Mouse (Mus musculus): ENCODE measurements around the gene Unk. TPM values are rescaled to one million over a fixed set of nuclear protein-coding genes. Genes with fewer than 3 reads are reported as not detected.

Unk gene
- polyA plus RNA-seq, 1 experiment from 2014 or later, result 49.1 TPM

GRCm38 (mm10) chr11:116077446-116078204 lies 47.5 kb downstream of the Unk start, which contains the start of gene Unc13d:
Unc13d (minus strand) TSS chr11:116077961.
- peaks cover 19% of the 10 kb centered on the region for H3K4me1 ChIP-seq
- ATAC-seq (ENCODE audit: low FRiP score), result no peak
- H3K4me3 ChIP-seq, result peak within 1 kb of the TSS; percentile 24
- peaks cover 37% of the 10 kb centered on the region for H3K36me3 ChIP-seq
- H3K27me3 ChIP-seq, result no peaks in the 10 kb centered on the region
- no peaks in the 10 kb centered on the region; the same call in 1 of the 2 replicates for H3K9me3 ChIP-seq (replicated peaks)
- 67% methylated on average over 22 of the region's 22 CpGs for WGBS
- peak within 1 kb of the TSS; percentile 63 for H3K9ac ChIP-seq
- peak within 1 kb of the TSS; percentile 55 for H3K4me2 ChIP-seq (replicated peaks)
- H3K27ac ChIP-seq, result peak within 1 kb of the TSS; percentile 71

GRCm38 (mm10) chr11:116078221-116078620 lies 48.1 kb downstream of the Unk start:
- H3K4me3 ChIP-seq, result peak overlapping the region; percentile 24
- WGBS, result 11% methylated on average over 16 of the region's 16 CpGs
- peak overlapping the region; percentile 55 for H3K4me2 ChIP-seq (replicated peaks)
- ATAC-seq (ENCODE audit: low FRiP score), result peak; percentile 47
- H3K27me3 ChIP-seq, result no peaks in the 10 kb centered on the region
- peaks cover 41% of the 10 kb centered on the region for H3K36me3 ChIP-seq
- no peaks in the 10 kb centered on the region; the same call in 1 of the 2 replicates for H3K9me3 ChIP-seq (replicated peaks)
- peak overlapping the region; percentile 63 for H3K9ac ChIP-seq
- peak overlapping the region; percentile 71; the same call in 1 of the 2 replicates for H3K27ac ChIP-seq
- peaks cover 19% of the 10 kb centered on the region for H3K4me1 ChIP-seq

DNA sequence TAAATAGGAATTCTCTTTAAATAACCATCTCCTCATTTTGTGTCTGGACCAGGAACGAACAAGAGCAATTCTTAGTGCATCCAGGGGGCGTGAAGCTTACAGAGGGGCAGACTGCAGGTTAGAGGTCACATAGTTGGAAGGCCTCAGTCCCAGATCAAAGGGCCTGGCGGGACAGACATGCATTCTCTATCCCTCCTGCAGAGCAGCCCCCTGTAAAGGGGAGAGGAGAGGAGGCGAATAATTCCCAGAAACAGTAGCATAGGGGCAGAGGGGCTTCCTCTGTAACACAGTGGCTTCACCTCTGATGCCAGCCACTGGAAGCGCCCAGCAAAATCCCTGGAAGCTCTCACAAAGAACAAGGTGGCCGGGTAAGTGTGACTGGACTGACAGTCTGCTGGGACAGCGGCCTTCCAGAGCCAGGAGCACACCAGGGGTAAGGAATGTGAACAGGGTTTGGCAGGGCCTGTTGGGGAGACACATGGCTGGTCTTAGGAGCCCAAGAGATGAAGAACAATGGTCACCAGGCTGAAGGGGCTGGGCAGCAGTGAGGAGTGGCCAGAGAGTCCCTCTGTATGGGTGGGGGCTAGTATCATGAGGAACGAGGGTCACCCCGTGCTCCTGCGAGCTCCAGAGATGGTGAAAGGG lies 48.7 kb downstream of the Unk start:
- Histone ChIP-seq H3K4me2 (replicated peaks) (0 out of 2 replicates have a peak overlapping the region, but pooled peaks have one; percentile 55), H3K4me1 (peaks cover 19% of the 10 kb centered on the region), H3K4me3 (no peak overlapping the region), H3K36me3 (peaks cover 46% of the 10 kb centered on the region), H3K9me3 (replicated peaks) (no peaks in the 10 kb centered on the region; the same call in 1 of the 2 replicates), H3K27ac (peak overlapping the region; percentile 62), H3K9ac (peak overlapping the region; percentile 40; the same call in 1 of the 2 replicates), H3K27me3 (no peaks in the 10 kb centered on the region)
- 18% methylated on average over 10 of the region's 10 CpGs for WGBS
- no peak for ATAC-seq (ENCODE audit: low FRiP score)

DNA sequence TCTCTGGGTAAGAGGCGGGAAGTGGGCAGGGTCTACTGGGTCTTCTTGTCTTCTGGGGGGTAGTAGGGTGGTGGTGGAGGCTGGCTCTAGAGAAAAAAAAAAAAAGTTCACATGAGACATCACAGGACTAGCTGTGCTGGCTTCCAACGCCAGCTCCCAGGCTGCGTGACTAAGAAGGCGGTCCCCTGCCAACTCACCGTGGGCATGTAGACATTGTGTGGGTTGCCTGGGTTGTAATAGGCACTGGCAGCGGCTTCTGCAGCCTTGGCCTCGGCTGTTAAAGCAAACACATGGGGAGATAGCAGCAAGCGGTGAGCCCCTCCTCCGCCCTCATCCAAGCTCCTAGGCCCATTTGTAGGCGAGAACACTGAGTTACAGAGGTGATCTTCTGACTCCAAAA lies 49.4 kb downstream of the Unk start:
- Histone ChIP-seq H3K27me3 (no peaks in the 10 kb centered on the region), H3K4me1 (peaks cover 19% of the 10 kb centered on the region), H3K36me3 (peaks cover 52% of the 10 kb centered on the region), H3K4me3 (no peak overlapping the region), H3K9ac (no peak overlapping the region; the same call in 1 of the 2 replicates), H3K27ac (no peak overlapping the region), H3K4me2 (replicated peaks) (no peak overlapping the region), H3K9me3 (replicated peaks) (no peaks in the 10 kb centered on the region; the same call in 1 of the 2 replicates)
- ATAC-seq (ENCODE audit: low FRiP score), result no peak
- WGBS, result 72% methylated on average over 10 of the region's 10 CpGs

GRCm38 (mm10) chr11:116081081-116081480 lies 51.0 kb downstream of the Unk start:
- Histone ChIP-seq H3K4me2 (replicated peaks) (no peak overlapping the region), H3K9ac (no peak overlapping the region), H3K27ac (no peak overlapping the region), H3K36me3 (peaks cover 52% of the 10 kb centered on the region), H3K9me3 (replicated peaks) (no peaks in the 10 kb centered on the region; the same call in 1 of the 2 replicates), H3K27me3 (no peaks in the 10 kb centered on the region), H3K4me3 (no peak overlapping the region), H3K4me1 (peaks cover 27% of the 10 kb centered on the region)
- 76% methylated on average over 6 of the region's 6 CpGs for WGBS
- ATAC-seq (ENCODE audit: low FRiP score), result no peak

DNA sequence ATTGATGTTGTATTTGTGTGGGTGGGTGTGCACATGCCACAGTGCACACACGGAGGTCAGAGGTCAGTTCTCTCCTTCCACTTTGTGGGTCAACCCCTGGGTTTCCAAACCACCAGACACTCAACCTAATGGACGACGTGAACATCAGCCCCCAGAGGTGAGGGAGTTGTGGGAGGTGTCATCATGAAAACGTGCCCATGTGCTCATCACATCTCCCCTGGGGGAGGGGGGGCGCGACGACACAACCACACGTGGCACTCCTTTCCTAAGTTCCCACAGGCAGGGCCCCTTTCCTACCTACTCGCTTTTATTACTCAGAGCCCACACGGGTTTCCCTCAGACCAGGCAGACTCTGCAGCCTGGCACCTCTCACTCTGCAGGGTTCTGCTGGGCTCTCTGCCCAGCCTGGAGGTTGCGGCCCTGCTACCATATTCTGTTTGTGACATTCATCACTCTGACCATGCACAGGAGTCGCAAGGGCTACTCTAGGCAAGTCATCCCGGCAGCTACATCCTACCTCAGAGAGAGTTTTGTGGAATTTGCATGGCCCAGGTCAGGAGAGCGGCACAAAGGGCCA lies 53.1 kb downstream of the Unk start:
- no peak for ATAC-seq (ENCODE audit: low FRiP score)
- WGBS, result 93% methylated on average over 14 of the region's 14 CpGs
- Histone ChIP-seq H3K4me1 (peaks cover 27% of the 10 kb centered on the region), H3K4me2 (replicated peaks) (no peak overlapping the region), H3K9ac (no peak overlapping the region), H3K4me3 (no peak overlapping the region), H3K36me3 (peaks cover 52% of the 10 kb centered on the region), H3K27ac (no peak overlapping the region), H3K9me3 (replicated peaks) (no peaks in the 10 kb centered on the region; the same call in 1 of the 2 replicates), H3K27me3 (no peaks in the 10 kb centered on the region)

- Histone ChIP-seq H3K27ac (no peak overlapping the region), H3K4me3 (no peak overlapping the region), H3K4me1 (peaks cover 19% of the 10 kb centered on the region), H3K36me3 (peaks cover 50% of the 10 kb centered on the region), H3K27me3 (no peaks in the 10 kb centered on the region), H3K4me2 (replicated peaks) (no peak overlapping the region), H3K9me3 (replicated peaks) (no peaks in the 10 kb centered on the region; the same call in 1 of the 2 replicates), H3K9ac (no peak overlapping the region)
- WGBS, result 92% methylated on average over 6 of the region's 6 CpGs
- ATAC-seq (ENCODE audit: low FRiP score), result no peak
These were observed 54.0 kb downstream of the Unk start for GRCm38 (mm10) chr11:116084166-116084565.

DNA sequence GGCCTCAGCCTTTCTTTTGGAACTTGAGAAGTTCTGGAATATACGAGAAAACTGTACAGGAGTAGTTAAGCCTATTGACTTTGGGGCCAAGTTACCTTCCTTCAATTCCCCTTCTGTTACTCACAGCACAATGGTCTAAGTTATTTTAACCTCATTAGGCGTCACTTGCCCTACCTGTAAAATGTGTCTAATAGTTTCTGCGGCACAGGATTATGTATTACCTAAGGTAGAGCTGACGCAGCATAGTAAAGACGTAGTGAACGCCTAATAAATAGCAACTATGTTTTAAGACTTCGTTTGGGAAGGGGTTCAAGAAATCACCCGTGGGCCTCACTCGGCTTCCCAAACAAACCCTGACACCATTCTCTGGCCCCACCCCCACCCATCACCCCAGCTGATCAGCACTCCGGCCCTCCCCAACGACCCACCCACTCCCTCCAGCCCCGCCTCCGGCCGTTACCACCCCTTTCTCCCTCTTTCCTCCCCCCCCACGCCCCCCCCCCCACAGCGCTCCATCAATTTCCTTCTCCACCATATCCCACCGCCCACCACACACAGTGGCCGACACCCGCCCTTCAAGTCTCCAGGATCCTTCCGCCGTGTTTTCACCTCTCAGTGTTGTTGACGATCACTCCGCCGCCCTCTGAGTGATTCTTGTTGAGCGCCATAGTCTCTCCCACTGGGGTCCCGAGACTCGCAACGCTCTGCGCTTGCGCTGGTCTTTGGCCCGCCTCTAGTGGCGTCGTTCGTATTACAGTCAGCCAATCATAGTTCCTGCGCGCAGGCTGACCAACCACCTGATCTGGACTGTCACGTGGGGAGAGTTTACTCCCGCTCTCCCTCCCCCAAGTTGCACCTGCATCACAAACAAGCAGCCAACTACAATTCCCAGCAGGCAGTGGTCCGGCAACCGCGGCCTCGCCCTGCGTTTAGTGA lies 56.4 kb downstream of the Unk start, which contains the start of gene Wbp2:
TSS of gene Wbp2 (minus strand) at position 738 of the 936 bp plus-strand sequence.
- WGBS, result 6% methylated on average over 37 of the region's 43 CpGs
- peaks cover 26% of the 10 kb centered on the region for H3K36me3 ChIP-seq
- peak within 1 kb of the TSS; percentile 48 for H3K4me3 ChIP-seq
- H3K4me2 ChIP-seq (replicated peaks), result peak within 1 kb of the TSS; percentile 59
- peak within 1 kb of the TSS; percentile 56 for H3K9ac ChIP-seq
- peaks cover 17% of the 10 kb centered on the region for H3K4me1 ChIP-seq
- peak; percentile 96 for ATAC-seq (ENCODE audit: low FRiP score)
- H3K9me3 ChIP-seq (replicated peaks), result no peaks in the 10 kb centered on the region
- no peaks in the 10 kb centered on the region for H3K27me3 ChIP-seq
- peak within 1 kb of the TSS; percentile 88 for H3K27ac ChIP-seq

DNA sequence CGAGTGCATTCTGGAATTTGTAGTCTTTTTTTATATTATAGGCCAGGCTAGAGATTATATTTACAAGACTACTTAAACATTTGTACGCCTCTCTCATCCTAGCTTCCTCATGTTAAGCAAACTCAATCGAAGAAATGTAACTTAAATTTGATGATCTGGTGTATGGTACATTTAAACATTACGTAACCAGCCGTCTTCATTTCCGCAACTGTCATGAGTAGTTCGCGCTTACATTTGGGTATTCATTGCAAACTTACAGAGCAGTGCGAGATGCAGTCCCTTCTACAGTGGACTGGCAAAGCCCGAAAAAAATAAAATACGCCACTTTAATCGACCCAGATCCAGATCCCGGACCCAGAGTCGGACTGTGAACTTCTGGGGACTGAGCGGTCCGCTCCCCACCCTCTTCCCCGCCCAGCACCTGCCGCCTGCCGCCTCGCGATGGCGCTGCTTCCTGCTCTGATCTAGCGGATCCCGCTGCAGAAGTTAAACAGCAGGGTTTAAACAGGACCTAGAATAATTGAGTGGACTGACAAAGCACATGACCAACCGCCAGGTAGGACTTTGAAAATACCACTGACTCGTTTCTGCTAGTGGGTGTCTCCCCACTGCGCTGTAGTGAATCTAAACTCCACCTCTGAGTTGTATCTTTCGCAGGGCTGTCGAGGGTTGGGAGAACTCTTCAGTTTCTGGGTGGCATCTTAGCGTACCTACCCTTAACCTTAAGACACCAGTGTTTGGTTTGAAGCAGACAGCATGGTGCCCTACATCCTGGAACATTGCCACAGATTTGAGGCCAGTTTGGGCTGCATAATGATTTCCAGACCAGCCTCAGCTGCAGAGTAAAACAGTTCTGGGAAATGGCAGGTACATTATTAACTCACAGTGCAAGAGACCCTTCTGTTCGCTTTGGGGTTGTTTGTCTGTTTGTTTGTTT lies 57.3 kb downstream of the Unk start:
- 4% methylated on average over 31 of the region's 31 CpGs for WGBS

DNA sequence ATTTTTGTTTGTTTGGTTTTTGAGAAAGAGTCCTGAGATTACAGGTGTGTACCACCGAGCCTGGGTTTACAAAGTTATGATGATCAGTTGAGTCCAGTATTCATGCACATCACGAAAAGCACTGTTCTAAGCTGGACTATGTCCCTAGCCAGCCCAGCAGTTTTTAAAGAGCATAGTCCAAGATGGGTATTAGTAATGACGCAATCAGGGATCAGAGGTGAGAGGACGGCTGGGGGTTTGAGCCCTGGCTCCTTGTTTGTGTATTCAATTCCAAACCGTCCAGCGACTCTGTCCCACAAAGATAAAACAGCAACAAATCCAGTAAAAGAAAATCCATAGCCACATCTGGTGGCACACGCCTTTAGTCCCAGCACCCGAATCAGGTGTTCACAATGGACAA lies 58.1 kb downstream of the Unk start:
- Histone ChIP-seq H3K27ac (no peak overlapping the region), H3K9me3 (replicated peaks) (no peaks in the 10 kb centered on the region), H3K4me2 (replicated peaks) (peak overlapping the region; percentile 59; the same call in 1 of the 2 replicates), H3K36me3 (peaks cover 12% of the 10 kb centered on the region), H3K9ac (no peak overlapping the region), H3K4me3 (peak overlapping the region; percentile 48; the same call in 1 of the 2 replicates), H3K4me1 (peaks cover 17% of the 10 kb centered on the region), H3K27me3 (no peaks in the 10 kb centered on the region)
- no peak for ATAC-seq (ENCODE audit: low FRiP score)
- 86% methylated on average over 8 of the region's 8 CpGs for WGBS

More for the DNA sequence above, 57.3 kb downstream of the Unk start:
- H3K36me3 ChIP-seq, result peaks cover 17% of the 10 kb centered on the region
- peak overlapping the region; percentile 48 for H3K4me3 ChIP-seq
- H3K4me1 ChIP-seq, result peaks cover 17% of the 10 kb centered on the region
- peak overlapping the region; percentile 71 for H3K27ac ChIP-seq
- no peaks in the 10 kb centered on the region for H3K9me3 ChIP-seq (replicated peaks)
- peak overlapping the region; percentile 59 for H3K4me2 ChIP-seq (replicated peaks)
- H3K9ac ChIP-seq, result peak overlapping the region; percentile 28; the same call in 1 of the 2 replicates
- H3K27me3 ChIP-seq, result no peaks in the 10 kb centered on the region
- ATAC-seq (ENCODE audit: low FRiP score), result peak; percentile 85
